Mouse (Mus musculus) gastrocnemius, postnatal 36 days (tissue): Measurements from ENCODE around the gene Zfand3. TPM values are rescaled to one million over a fixed set of nuclear protein-coding genes. Genes with fewer than 3 reads are reported as not detected.

Experiments
- DNase-seq, 2 experiments: peaks; one replicate each; pipeline ENCODE4 v3.0.0; 2022
- intact Hi-C: fragments of 180-260 bp; cut with DNase I; formaldehyde crosslinking; loops from one replicate; pipeline ENCODE4 v1.15.1; 2025
- total RNA-seq, 2 experiments: library from RNA; stranded (reverse); gene quantifications; 2 replicates each; pipeline ENCODE4 v1.2.3; 2021

Zfand3 gene
- total RNA-seq, 2 experiments from 2014 or later, result 155 to 159 TPM

DNA sequence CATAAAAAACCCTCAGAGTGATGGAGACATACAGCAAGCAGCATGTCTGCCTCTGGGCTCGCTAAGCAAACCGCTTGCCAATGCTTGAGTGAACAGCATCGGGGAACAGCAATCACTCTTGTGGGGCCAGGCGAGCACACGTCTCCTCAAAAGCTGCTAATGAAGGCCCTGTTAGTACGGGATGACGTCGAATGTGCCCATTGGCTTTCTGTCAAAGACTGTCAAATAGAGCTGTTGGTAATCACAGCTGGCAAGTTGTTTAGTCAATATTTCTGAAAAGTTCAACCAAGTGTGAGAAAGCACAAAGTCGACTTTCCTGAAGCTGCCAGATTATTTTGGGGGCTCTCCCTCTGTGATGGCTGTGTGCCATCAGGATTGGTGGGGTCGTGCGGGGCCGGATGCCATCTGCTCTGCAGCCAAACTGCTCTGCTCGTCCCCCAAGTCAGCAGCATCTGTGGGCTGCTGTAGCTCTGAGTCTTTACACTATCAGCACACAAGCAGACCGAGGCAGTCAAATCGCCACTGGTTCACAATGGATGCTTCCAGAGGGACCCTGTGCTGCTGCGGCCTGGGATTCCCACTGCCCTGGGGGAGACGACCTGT is 237.3 kb downstream of the Zfand3 start:
- intact Hi-C loops, result no loop called here

DNA sequence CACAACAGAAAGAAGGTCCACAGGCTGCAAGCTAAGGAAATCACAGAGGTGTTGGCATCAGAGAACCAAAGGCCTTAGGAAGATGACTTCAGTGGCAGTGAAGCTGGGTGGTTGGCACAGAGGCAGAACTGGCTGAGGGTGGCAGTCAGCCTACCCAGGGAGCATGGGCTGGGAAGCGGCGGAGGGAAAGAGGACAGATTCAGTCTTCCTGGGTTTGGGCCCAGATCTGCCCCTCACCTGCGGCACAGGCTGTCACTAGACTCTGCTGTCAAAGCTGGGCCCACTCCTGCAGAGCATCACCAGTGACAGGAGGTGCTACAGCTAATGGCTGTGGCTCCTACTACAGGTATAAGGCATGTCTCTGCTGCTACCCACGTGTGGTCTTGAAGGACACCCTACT is 238.1 kb downstream of the Zfand3 start:
- DNase-seq, result no peak
- intact Hi-C loops, result no loop called here

More for the DNA sequence above, 237.3 kb downstream of the Zfand3 start:
- DNase-seq, result no peak

DNA sequence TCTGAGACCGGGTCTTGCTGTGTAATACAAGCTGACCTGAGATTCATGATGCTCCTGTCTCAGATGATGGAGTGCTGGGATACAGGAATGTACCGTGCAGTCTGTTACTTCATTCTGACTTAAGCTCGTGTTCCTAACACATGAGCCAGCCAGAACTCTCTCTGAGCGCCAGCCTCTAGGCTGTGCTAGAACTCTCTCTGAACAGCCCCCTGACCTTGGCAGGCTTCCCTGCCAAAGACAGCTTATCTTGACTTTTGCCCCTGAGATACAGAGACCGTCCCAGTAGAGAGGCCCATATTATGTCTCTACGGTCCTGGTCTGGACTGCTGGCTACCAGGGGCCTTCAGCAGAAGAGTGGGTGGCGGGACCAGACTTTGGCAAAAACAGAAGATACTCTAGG is 239.0 kb downstream of the Zfand3 start:
- no peak for DNase-seq
- intact Hi-C loops, result no loop called here

DNA sequence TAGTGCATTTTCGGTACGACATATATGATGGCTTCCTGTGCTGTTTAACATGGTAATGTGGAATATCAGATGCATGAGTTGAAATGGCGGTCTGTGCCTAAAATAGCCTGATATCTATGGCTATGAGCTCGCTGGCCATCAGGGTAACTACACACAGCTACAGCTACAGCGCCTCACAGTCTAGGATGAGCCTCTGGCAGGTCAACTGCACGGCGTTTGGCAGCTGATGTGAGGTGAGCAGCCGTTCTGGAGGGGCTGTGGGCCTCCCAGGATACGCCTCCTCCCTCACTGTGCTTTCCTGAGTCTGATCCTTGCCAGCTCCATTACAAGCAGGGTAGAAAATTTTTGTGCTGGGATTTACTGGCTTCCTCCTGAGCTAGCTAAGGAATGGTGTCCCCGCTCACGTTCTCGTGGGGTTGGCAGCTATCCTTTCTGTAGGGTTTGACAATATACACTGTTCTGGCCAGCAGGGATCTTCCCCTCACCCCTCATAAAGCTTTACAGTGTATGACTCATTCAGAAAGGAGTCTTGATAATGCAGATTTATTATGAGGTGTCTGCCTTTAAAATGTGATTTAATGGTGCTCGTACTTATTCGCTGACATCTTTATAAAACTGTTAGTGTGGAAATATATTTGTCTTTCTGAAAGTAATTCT is 240.2 kb downstream of the Zfand3 start:
- intact Hi-C loops, result no loop called here
- DNase-seq, result no peak

DNA sequence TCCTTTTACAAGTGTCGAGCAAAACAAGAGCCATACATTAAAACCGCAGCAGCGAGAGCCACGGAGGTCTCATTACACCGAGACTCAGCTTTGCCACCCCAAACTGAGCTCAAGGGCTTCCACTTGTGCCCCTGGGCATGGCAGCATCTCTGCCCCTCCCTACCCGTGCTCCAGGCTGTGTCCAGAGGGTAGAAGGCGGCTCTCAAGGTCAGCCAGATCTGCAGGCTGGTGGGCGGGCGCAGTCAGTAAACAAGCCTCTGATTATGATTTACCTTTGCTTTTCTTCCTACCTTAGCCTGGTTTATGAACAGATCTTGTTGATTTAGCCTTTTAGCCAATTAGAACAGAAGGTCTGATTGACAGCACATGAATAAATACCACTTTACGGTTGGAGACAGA is 240.8 kb downstream of the Zfand3 start:
- intact Hi-C loops, result no loop called here
- DNase-seq, result no peak

DNA sequence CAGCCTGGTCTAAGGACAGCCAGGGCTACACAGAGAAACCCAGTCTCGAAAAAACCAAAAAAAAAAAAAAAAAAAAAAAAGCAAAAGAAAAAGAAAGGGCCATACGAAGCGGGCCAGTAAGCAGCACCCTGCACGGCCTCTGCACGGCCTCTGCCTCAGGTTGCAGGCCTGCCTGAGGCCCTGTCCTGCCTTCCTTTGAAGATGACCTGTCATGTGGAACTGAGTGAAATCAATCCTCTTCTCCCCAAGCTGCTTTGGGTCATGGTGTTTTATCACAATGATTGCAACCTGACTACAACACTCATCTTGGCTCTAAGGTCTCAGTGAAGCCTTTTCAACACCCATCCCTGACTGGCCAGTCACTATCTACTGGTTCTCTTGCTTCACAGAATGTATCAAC is 248.5 kb downstream of the Zfand3 start:
- intact Hi-C loops, result no loop called here
- DNase-seq, result no peak

DNA sequence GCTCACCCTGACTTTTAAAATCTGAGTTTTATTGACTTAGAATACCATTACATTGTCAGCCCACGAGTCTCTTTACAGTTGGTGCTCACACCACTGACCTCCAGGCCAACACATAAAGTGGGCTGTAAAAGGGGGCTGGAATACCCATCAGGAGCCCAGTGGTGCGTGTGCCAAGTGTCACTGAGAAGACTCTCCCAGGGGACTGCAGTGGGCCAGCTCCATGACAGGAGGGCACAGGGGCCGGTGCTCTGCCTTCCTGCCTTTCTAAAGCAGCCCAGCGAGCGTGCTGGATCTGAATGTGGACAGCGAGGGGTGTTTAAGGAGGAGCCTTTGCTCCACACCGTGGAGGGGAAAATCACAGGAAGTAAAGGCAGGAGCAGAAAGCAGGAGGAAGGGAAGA is 249.4 kb downstream of the Zfand3 start:
- intact Hi-C loops, result no loop called here

DNA sequence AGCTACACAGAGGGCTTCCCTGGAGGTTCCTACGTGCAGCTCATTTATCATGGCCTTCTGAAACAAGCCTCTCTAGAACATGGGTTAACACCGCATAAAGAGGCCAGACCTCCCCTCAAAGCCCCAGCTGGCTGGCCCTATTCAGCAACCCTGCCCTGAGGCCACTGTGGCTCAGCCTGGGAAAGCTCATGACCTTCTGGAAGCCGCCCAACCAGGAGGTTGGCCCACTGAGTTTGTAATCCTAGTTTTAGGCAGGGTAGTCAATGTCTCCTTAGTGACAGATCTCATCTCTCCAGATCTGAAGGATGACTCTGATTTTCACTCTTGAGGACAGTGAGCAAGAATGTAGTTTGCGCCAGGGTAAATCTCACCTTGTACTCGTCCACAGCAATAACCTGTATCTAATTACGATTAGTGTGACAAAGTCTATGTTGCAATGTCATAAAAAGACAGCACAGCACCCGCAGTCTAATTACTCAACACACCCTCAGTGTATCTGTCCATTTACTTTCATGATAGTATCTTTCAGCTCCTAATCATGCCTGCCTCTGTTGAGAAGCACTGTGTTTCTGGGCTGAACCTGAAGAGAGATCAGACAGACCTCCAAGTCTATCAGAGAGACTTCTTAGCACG is 251.5 kb downstream of the Zfand3 start:
- intact Hi-C loops, result loop anchor here (5.0 kb wide), 1 partner anchor 44 kb away; no protein-coding TSS in a partner anchor
- no peak for DNase-seq

More for the DNA sequence above, 249.4 kb downstream of the Zfand3 start:
- no peak for DNase-seq

DNA sequence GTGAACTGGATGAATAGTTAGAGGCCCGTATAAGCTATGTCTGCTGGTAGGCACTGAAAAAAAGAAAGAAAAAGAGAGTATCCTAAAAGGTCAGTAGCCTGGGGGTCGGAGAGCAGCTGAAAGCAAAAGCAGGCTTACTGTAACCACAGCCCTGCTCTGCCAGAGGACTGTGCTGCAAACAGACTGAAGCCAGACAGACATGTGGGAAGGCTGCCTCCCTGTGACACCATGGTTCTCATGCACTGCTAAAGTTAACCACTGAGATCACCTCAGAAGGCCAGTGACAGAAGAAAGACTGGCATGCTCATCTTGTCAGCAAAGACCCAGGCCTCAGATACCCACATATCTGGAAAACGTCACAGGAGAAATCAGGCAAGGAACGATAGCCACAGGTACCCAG is 253.9 kb downstream of the Zfand3 start:
- DNase-seq, result no peak
- intact Hi-C loops, result loop anchor here (5.0 kb wide), 1 partner anchor 46 kb away; no protein-coding TSS in a partner anchor

DNA sequence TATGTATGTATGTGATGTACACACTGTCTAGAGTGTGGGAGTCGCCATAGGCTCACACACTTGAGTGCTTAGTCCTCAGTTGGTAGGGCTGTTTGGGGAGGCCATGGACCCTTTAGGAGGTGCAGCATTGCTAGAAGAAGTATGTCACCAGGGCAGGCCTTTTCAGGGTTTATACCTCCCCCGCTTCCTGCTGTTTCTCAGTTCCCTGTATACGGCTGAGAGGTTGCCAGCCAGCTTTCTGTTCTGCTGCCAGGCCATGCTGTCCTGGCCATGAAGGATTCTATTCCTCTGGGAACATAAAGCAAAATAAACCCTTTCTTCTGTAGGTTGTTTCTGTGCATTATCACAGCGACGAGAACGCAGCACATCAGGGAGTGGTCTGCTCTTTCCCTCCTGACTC is 255.4 kb downstream of the Zfand3 start:
- intact Hi-C loops, result loop anchor here (5.0 kb wide), 1 partner anchor 48 kb away; no protein-coding TSS in a partner anchor
- no peak for DNase-seq

Other genes with a start within 250 kb of the Zfand3 start
- 10 to 100 TPM; 44.9 to 47.7 TPM for gene Mdga1, start 34.6 kb upstream of the Zfand3 start, total RNA-seq